Mouse (Mus musculus) ES-E14 (cell line): ENCODE results near the gene Rita1. TPM values are rescaled to one million over a fixed set of nuclear protein-coding genes. Genes with fewer than 3 reads are reported as not detected.

Source experiments
- DNase-seq: peaks from one replicate; pipeline ENCODE4 v3.0.0-alpha.2; 2013; ENCODE audit warnings: low read depth, low spot score
- H3K27ac ChIP-seq: 2 replicates; pipeline ENCODE4 v1.5.1; 2012; ENCODE audit warnings: low read depth, mild to moderate bottlenecking, low read length, moderate library complexity, mixed read lengths; ENCODE audit not compliant: poor library complexity, insufficient read depth, severe bottlenecking
- H3K36me3 ChIP-seq: 2 replicates; pipeline ENCODE4 v1.6.1; 2012; ENCODE audit warnings: mild to moderate bottlenecking, low read length, moderate library complexity, mixed read lengths; ENCODE audit not compliant: control insufficient read depth, poor library complexity, insufficient read depth, severe bottlenecking
- H3K4me1 ChIP-seq, 2 experiments: fragments of 150-350 bp in 1 of 2; sonication (generic) in 1 of 2; 2 replicates each; pipeline ENCODE4 v1.6.1; 2012; ENCODE audit warnings: low read length in 2 of 2, mild to moderate bottlenecking in 1 of 2, mixed read lengths in 1 of 2; ENCODE audit not compliant: control insufficient read depth in 2 of 2, insufficient read depth in 2 of 2, poor library complexity in 1 of 2
- H3K4me3 ChIP-seq, 2 experiments: fragments of 150-350 bp in 1 of 2; sonication (generic) in 1 of 2; 2 replicates each; pipeline ENCODE4 v1.5.1; 2012; ENCODE audit warnings: low read length in 2 of 2, low read depth in 1 of 2, mild to moderate bottlenecking in 1 of 2, mixed read lengths in 1 of 2; ENCODE audit not compliant: insufficient read depth in 1 of 2, poor library complexity in 1 of 2, severe bottlenecking in 1 of 2
- H3K9ac ChIP-seq: 2 replicates; pipeline ENCODE4 v1.6.1; 2012; ENCODE audit warnings: low read depth, mild to moderate bottlenecking, low read length, mixed read lengths; ENCODE audit not compliant: poor library complexity, insufficient read depth, severe bottlenecking
- H3K9me3 ChIP-seq: fragments of 150-350 bp; sonication (generic); 2 replicates; pipeline ENCODE4 v1.6.1; 2012; ENCODE audit warnings: low read depth, mild to moderate bottlenecking, low read length; ENCODE audit not compliant: control insufficient read depth, insufficient read depth
- CHD2 ChIP-seq: IDR thresholded peaks from 2 replicates; pipeline ENCODE4 v1.6.1; 2014; ENCODE audit warnings: mild to moderate bottlenecking, low read depth, low read length, inconsistent platforms
- HCFC1 ChIP-seq: IDR thresholded peaks from 2 replicates; pipeline ENCODE4 v1.6.1; 2012; ENCODE audit warnings: low read length, inconsistent platforms, borderline replicate concordance; ENCODE audit not compliant: insufficient read depth
- MAFK ChIP-seq: IDR thresholded peaks from 2 replicates; pipeline ENCODE4 v1.6.1; 2014; ENCODE audit warnings: mild to moderate bottlenecking, low read depth, low read length, inconsistent platforms; ENCODE audit not compliant: insufficient read depth
- ZC3H11A ChIP-seq: IDR thresholded peaks from 2 replicates; pipeline ENCODE4 v1.6.1; 2012; ENCODE audit warnings: low read depth, mild to moderate bottlenecking, inconsistent platforms, low read length, borderline replicate concordance
- ZNF384 ChIP-seq: IDR thresholded peaks from 2 replicates; pipeline ENCODE4 v1.6.1; 2012; ENCODE audit warnings: low read depth, low read length, inconsistent platforms
- in situ Hi-C, 2 experiments: fragments of 600-800 bp; cut with MboI; formaldehyde crosslinking; loops; one replicate each; pipeline ENCODE4 v1.15.1; 2025; ENCODE audit warnings: low sequenced_read_pairs in 2 of 2, inconsistent platforms in 1 of 2; ENCODE audit not compliant: unreplicated experiment in 2 of 2
- total RNA-seq: library from RNA; depleted of rRNA; stranded (reverse); fragments of 300-350 nt; gene quantifications from 2 replicates; pipeline ENCODE4 v1.2.3, GENCODE M21; 2012

The Rita1 gene
- total RNA-seq, 1 experiment, result 23.7 TPM

DNA sequence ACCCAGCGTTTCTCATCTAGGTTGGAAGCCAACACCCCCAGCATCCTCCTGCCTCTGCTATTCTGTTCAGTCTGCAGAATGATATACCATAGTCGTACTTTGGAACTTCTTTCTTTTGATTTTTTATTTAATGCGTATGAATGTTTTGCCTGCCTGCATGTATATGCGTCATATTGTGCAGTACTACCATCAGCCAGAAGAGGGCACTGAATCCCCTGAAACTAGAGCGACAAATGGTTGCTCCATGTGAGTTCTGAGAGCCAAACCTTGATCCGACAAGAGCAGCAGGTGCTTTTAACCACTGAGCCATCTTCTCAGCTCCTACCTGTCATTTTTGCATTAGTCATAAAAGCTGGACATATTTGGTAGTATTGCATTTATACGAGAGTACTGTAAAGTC, 20.2 kb downstream of the Rita1 start:
- TF ChIP-seq HCFC1 (no peak), ZNF384 (no peak), ZC3H11A (no peak; the same call in 1 of the 2 replicates), MAFK (no peak), CHD2 (no peak)
- in situ Hi-C loops, result no loop called here
- no peak overlapping the region for H3K9ac ChIP-seq
- no peaks in the 10 kb centered on the region for H3K36me3 ChIP-seq
- no peak overlapping the region for H3K27ac ChIP-seq
- H3K9me3 ChIP-seq, result no peaks in the 10 kb centered on the region
- no peak overlapping the region for H3K4me3 ChIP-seq
- H3K4me1 ChIP-seq, result peaks cover 0 to 8% of the 10 kb centered on the region in 2 experiments; a peak in 1 of 4 replicates
- DNase-seq, result peak; percentile 63

DNA sequence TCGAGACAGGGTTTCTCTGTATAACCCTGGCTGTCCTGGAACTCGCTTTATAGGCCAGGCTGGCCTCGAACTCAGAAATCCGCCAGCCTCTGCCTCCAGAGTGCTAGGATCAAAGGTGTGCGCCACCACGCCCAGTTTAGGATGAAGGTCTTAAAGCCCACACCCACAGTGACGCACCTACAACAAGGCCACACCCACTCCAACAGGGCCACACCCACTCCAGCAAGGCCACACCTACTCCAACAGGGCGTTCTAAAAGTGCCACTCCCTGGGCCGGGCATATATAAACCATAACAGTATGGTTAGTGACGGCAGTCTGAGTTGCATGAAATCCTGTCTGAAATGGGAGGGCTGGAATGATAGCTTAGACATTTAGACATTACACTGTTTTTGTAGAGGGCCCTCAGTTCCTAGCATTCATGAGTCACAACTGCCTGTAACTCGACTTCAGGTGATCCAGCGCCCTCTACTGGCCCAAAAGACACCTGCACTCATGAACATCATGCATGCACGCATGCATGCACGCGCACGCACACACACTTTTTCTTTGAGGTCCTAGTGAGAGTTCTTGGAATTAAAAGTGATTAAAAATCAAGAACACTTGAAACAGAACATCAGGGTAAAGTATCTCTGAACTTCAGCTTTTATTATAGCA, 21.9 kb downstream of the Rita1 start:
- Histone ChIP-seq H3K9me3 (no peaks in the 10 kb centered on the region), H3K4me1 (peaks cover 0 to 11% of the 10 kb centered on the region in 2 experiments; a peak in 2 of 4 replicates), H3K9ac (no peak overlapping the region), H3K36me3 (no peaks in the 10 kb centered on the region), H3K4me3 (no peak overlapping the region), H3K27ac (no peak overlapping the region)
- peak; percentile 87 for DNase-seq
- TF ChIP-seq HCFC1 (0 out of 2 replicates have a peak, but pooled peaks have one; percentile 30), CHD2 (no peak)
- in situ Hi-C loops, result no loop called here

DNA sequence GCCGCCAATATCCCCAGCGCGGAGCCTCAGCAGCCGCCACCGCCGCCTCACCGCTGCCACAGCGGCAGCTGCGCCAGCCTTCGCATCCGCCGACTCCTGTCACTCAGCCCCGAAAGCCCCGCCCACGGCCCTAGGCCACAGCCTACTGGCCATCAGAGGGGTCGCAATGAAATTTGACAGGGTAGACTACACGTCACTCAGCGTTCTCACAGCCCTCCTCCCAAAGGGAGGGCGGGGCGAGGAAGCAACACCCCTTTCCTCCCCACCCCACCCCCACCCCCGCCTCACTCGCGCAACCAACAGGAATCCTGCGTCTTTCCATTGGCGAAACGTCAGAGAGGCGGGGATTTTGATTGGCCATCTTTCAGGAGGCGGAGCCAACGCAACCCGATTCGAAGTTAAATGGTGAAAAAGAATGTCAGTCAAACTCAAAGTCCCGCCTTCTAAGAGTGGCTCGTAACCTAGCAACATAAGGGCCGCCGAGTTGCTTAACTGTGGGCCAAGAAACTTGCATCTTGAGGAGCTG, 23.8 kb downstream of the Rita1 start, which contains the start of the genes Tpcn1 and Iqcd:
Gene Tpcn1, minus strand, starts transcription at position 105 of the 526 bp plus-strand sequence.
Gene Iqcd, plus strand, starts transcription at position 448 of the 526 bp plus-strand sequence.
- H3K9ac ChIP-seq, result peak within 1 kb of the TSS; percentile 76
- peak within 1 kb of the TSS; percentile 87 to 98 for H3K4me3 ChIP-seq
- H3K9me3 ChIP-seq, result no peaks in the 10 kb centered on the region
- H3K27ac ChIP-seq, result no peak within 1 kb of the TSS
- H3K36me3 ChIP-seq, result no peaks in the 10 kb centered on the region
- DNase-seq, result peak; percentile 99
- no peak for TF ChIP-seq HCFC1
- no peak for TF ChIP-seq MAFK
- TF ChIP-seq CHD2, result peak; percentile 93
- in situ Hi-C loops, result no loop called here
- peaks cover 0 to 13% of the 10 kb centered on the region in 2 experiments; a peak in 3 of 4 replicates for H3K4me1 ChIP-seq

DNA sequence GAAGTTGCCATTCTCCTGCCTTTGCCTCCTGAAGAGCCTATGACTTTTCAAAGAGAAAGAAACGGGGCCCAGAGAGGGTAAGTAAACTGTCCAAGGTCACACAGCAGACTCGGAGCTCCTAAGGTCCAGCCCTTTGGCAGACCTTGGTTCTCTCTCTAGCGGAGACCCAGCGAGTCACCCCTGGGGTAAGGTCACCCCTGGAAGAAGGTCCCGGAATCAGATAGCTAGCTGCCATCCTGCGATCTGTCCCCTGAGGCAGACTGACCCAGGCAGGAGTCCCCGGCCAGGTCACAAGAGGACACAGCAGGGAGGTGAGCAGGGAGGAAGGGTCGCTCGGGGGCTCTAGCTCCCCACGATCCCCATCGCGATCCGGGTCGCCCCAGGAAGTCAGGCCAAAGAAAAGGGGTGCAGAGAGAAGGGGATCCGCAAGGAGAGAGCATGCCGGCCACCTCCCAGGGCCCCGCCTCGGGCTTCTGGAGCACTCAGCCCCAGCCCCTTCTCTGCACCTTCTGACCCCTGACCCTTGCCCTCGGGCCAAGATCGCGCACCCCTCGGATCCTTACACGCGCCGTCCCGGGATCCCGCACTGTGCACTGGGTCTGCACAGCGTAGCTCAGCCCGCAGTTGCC, 24.3 kb downstream of the Rita1 start:
- no peak for DNase-seq
- Histone ChIP-seq H3K9me3 (no peaks in the 10 kb centered on the region), H3K9ac (peak overlapping the region; percentile 76), H3K27ac (no peak overlapping the region), H3K4me1 (peaks cover 0 to 13% of the 10 kb centered on the region in 2 experiments; a peak in 3 of 4 replicates), H3K4me3 (peak overlapping the region; percentile 87 to 98), H3K36me3 (no peaks in the 10 kb centered on the region)
- in situ Hi-C loops, result no loop called here
- no peak for TF ChIP-seq MAFK
- TF ChIP-seq HCFC1, result no peak
- TF ChIP-seq ZC3H11A, result no peak
- TF ChIP-seq CHD2, result no peak
- TF ChIP-seq ZNF384, result no peak
